Mouse (Mus musculus) embryonic facial prominence, embryonic 11.5 days (tissue): ENCODE measurements around the gene Fam131b. TPM values are rescaled to one million over a fixed set of nuclear protein-coding genes. Genes with fewer than 3 reads are reported as not detected.

Experiments
- ATAC-seq: fragments of 200-750 bp; cut with Nextera tagmentation; replicated peaks from 2 replicates; pipeline ENCODE4 v1.8.0; 2017; ENCODE audit warnings: low read depth; ENCODE audit not compliant: insufficient number of reproducible peaks, low FRiP score, low TSS enrichment
- DNase-seq: peaks from one replicate; pipeline ENCODE4 v3.0.0-alpha.2; 2015; ENCODE audit warnings: low spot score
- H3K27ac ChIP-seq: fragments of 300-500 bp; sonication (generic); replicated peaks from 2 replicates; pipeline ENCODE4 v1.5.1; 2014; ENCODE audit warnings: mild to moderate bottlenecking, low read depth, low read length, control low read depth
- H3K27me3 ChIP-seq: fragments of 300-500 bp; sonication (generic); 2 replicates; pipeline ENCODE4 v1.6.1; 2014; ENCODE audit warnings: mild to moderate bottlenecking, low read length, moderate library complexity, mixed read lengths; ENCODE audit not compliant: control insufficient read depth, insufficient read depth
- H3K36me3 ChIP-seq: fragments of 300-500 bp; sonication (generic); replicated peaks from 2 replicates; pipeline ENCODE4 v1.6.1; 2014; ENCODE audit warnings: low read depth, mild to moderate bottlenecking, low read length, moderate library complexity, mixed read lengths; ENCODE audit not compliant: control insufficient read depth, insufficient read depth
- H3K4me1 ChIP-seq: fragments of 300-500 bp; sonication (generic); 2 replicates; pipeline ENCODE4 v1.6.1; 2014; ENCODE audit warnings: low read length, mixed read lengths; ENCODE audit not compliant: control insufficient read depth, insufficient read depth
- H3K4me2 ChIP-seq: fragments of 300-500 bp; sonication (generic); 2 replicates; pipeline ENCODE4 v1.6.1; 2014; ENCODE audit warnings: low read depth, mild to moderate bottlenecking, control low read depth, low read length, moderate library complexity
- H3K4me3 ChIP-seq: fragments of 300-500 bp; sonication (generic); 2 replicates; pipeline ENCODE4 v1.5.1; 2014; ENCODE audit warnings: low read depth, low read length, control low read depth
- H3K9ac ChIP-seq: fragments of 300-500 bp; sonication (generic); replicated peaks from 2 replicates; pipeline ENCODE4 v1.6.1; 2014; ENCODE audit warnings: mild to moderate bottlenecking, control low read depth, low read length
- H3K9me3 ChIP-seq: fragments of 300-500 bp; sonication (generic); replicated peaks from 2 replicates; pipeline ENCODE4 v1.6.1; 2016; ENCODE audit warnings: mild to moderate bottlenecking, low read length, inconsistent platforms, mixed read lengths; ENCODE audit not compliant: control insufficient read depth
- WGBS: fragments of 180-500 bp; shearing (Covaris S2); extraction: QIAGEN DNeasy Blood & Tissue Kit; methylation state at CpG from one replicate; pipeline ENCODE4 v1.1.7; 2014; 5-methylcytosine and 5-hydroxymethylcytosine counted together
- polyA plus RNA-seq: library from polyadenylated mRNA; unstranded; fragments of >200 nt; fragmentation: Nextera tagmentation; extraction: Ambion mirVana; gene quantifications from 2 replicates; pipeline ENCODE4 v1.2.1, GENCODE M21; 2014

Fam131b gene
- polyA plus RNA-seq, 1 experiment from 2014 or later = 0.66 TPM

- Histone ChIP-seq H3K27me3 (peaks cover 3% of the 10 kb centered on the region; the same call in 1 of the 2 replicates), H3K36me3 (no peaks in the 10 kb centered on the region), H3K4me1 (no peaks in the 10 kb centered on the region), H3K9ac (no peak overlapping the region), H3K4me3 (no peak overlapping the region), H3K4me2 (no peak overlapping the region), H3K9me3 (no peaks in the 10 kb centered on the region), H3K27ac (no peak overlapping the region)
- 75% methylated on average over 3 of the region's 3 CpGs for WGBS
- no peak for DNase-seq
- no peak for ATAC-seq
Measured at GRCm38 (mm10) chr6:42328757-42329156, 4.3 kb upstream of the Fam131b start.

DNA sequence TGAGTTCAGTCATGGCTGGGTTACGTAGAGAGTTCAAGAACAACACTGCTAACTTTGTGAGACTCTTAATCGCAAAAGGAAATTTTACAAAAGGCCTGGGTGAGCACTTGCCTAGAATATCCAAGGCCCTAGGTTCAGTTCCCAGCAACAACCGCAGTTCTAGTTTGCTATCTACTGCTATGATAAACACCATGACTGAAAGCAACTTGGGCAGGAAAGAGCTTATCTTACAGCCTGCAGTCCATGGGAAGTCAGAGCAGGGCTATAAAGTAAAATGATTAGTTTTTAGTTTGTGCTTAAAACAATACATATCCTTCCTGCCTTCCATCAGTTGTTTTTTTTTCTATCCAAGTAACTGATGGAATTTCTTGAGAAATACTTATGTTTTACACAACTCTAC, 2.1 kb upstream of the Fam131b start:
- Histone ChIP-seq H3K4me1 (peaks cover 3% of the 10 kb centered on the region; the same call in 1 of the 2 replicates), H3K4me3 (no peak overlapping the region), H3K9me3 (no peaks in the 10 kb centered on the region), H3K36me3 (no peaks in the 10 kb centered on the region), H3K27me3 (peaks cover 11% of the 10 kb centered on the region), H3K27ac (no peak overlapping the region), H3K4me2 (no peak overlapping the region), H3K9ac (no peak overlapping the region)
- DNase-seq (no peak), ATAC-seq (no peak)
- 90% methylated on average over 3 of the region's 3 CpGs for WGBS

GRCm38 (mm10) chr6:42325268-42325609, 796 bp upstream of the Fam131b start:
- Histone ChIP-seq H3K4me3 (peak overlapping the region; percentile 56), H3K9ac (peak overlapping the region; percentile 61), H3K27ac (no peak overlapping the region), H3K4me1 (peaks cover 3% of the 10 kb centered on the region; the same call in 1 of the 2 replicates), H3K9me3 (no peaks in the 10 kb centered on the region), H3K27me3 (peaks cover 11% of the 10 kb centered on the region), H3K4me2 (peak overlapping the region; percentile 98), H3K36me3 (no peaks in the 10 kb centered on the region)
- DNase-seq (peak; percentile 78), ATAC-seq (no peak)
- WGBS = under 1% methylated on average over 7 of the region's 7 CpGs

GRCm38 (mm10) chr6:42324067-42324481, 369 bp downstream of the Fam131b start:
- under 1% methylated on average over 17 of the region's 32 CpGs for WGBS
- Histone ChIP-seq H3K4me1 (peaks cover 3% of the 10 kb centered on the region; the same call in 1 of the 2 replicates), H3K27me3 (peaks cover 11% of the 10 kb centered on the region), H3K9me3 (no peaks in the 10 kb centered on the region), H3K27ac (no peak overlapping the region), H3K4me3 (peak overlapping the region; percentile 56), H3K9ac (peak overlapping the region; percentile 61), H3K4me2 (peak overlapping the region; percentile 98), H3K36me3 (no peaks in the 10 kb centered on the region)
- DNase-seq (peak; percentile 51), ATAC-seq (peak; percentile 74)

GRCm38 (mm10) chr6:42323371-42324066, 924 bp downstream of the Fam131b start:
- H3K4me1 ChIP-seq = peaks cover 3% of the 10 kb centered on the region; the same call in 1 of the 2 replicates
- peak overlapping the region; percentile 56 for H3K4me3 ChIP-seq
- peaks cover 11% of the 10 kb centered on the region for H3K27me3 ChIP-seq
- DNase-seq (no peak), ATAC-seq (no peak)
- H3K4me2 ChIP-seq = peak overlapping the region; percentile 98
- no peaks in the 10 kb centered on the region for H3K9me3 ChIP-seq
- no peak overlapping the region for H3K27ac ChIP-seq
- H3K9ac ChIP-seq = peak overlapping the region; percentile 61
- WGBS = 1% methylated on average over 23 of the region's 28 CpGs
- H3K36me3 ChIP-seq = no peaks in the 10 kb centered on the region

DNA sequence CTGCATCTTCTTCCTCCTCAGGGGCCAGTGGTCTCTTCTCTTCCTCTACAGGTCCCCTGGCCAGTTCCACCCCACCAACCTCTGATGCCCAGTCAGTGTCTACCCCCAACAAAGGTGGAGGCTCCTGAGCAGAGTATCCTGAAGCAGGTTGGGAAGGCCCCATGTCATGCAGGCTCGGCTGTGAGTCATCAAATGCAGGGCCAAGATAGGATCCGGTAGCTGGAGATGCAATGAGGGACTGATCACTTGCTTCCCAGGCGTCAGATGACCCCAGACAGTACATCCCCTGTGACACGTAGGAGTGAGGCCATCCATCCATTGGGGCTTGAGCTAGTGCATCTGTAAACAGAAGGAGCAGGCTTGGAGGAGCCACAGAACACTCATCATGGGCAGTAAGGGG, 6.2 kb downstream of the Fam131b start:
- no peaks in the 10 kb centered on the region for H3K9me3 ChIP-seq
- H3K27ac ChIP-seq = no peak overlapping the region
- peaks cover under 1% of the 10 kb centered on the region; the same call in 1 of the 2 replicates for H3K4me1 ChIP-seq
- ATAC-seq (no peak), DNase-seq (no peak)
- WGBS = 83% methylated on average over 4 of the region's 4 CpGs
- H3K4me3 ChIP-seq = no peak overlapping the region
- H3K36me3 ChIP-seq = no peaks in the 10 kb centered on the region
- H3K4me2 ChIP-seq = no peak overlapping the region
- peaks cover 4% of the 10 kb centered on the region; the same call in 1 of the 2 replicates for H3K27me3 ChIP-seq
- no peak overlapping the region for H3K9ac ChIP-seq

DNA sequence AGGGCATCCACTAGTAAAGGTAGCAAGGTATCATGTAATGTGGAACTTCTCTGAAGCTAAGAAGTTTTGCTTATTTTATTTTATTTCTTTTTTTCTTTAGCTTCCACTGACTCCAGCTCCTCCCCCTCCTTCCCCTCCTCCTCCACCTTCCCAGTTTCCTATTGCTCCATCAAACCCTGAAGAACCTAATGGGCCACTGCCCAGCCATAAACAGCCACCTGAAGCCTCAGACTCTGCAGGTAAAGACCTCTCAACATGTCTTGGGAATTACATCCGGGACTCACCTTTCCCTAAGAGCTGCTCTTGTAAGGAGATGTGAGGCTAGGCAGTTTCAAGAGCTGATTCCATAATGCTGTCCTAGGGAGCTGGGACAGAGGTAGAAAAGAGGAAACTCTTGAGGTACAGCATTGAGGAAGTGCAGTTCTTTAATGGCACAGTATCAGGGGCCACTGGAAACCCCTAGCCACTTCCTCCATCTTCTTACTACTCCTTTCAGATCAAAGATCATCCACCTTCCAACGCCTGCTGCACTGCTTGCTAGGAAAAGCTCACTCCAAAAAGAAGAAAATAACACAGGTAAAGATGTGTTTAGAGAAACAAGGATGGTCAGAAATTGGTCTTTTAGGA, 13.9 kb downstream of the Fam131b start:
- 83% methylated on average over 2 of the region's 2 CpGs for WGBS
- ATAC-seq (no peak), DNase-seq (no peak)
- Histone ChIP-seq H3K4me3 (no peak overlapping the region), H3K36me3 (no peaks in the 10 kb centered on the region; the same call in 1 of the 2 replicates), H3K9ac (no peak overlapping the region), H3K9me3 (no peaks in the 10 kb centered on the region), H3K27ac (no peak overlapping the region), H3K4me2 (no peak overlapping the region), H3K27me3 (no peaks in the 10 kb centered on the region), H3K4me1 (no peaks in the 10 kb centered on the region)

GRCm38 (mm10) chr6:42309816-42310378, 14.5 kb downstream of the Fam131b start:
- H3K9me3 ChIP-seq = no peaks in the 10 kb centered on the region
- no peak overlapping the region for H3K9ac ChIP-seq
- H3K4me2 ChIP-seq = no peak overlapping the region
- ATAC-seq (no peak), DNase-seq (no peak)
- H3K4me1 ChIP-seq = no peaks in the 10 kb centered on the region
- H3K36me3 ChIP-seq = no peaks in the 10 kb centered on the region; the same call in 1 of the 2 replicates
- no peaks in the 10 kb centered on the region for H3K27me3 ChIP-seq
- no peak overlapping the region for H3K27ac ChIP-seq
- no peak overlapping the region for H3K4me3 ChIP-seq
- 43% methylated on average over 8 of the region's 8 CpGs for WGBS
